Mouse (Mus musculus): ENCODE results near the gene Otop1. TPM values are rescaled to one million over a fixed set of nuclear protein-coding genes. Genes with fewer than 3 reads are reported as not detected.

Gene Otop1
- total RNA-seq, 2 experiments from 2014 or later = 0.36 to 0.78 TPM

DNA sequence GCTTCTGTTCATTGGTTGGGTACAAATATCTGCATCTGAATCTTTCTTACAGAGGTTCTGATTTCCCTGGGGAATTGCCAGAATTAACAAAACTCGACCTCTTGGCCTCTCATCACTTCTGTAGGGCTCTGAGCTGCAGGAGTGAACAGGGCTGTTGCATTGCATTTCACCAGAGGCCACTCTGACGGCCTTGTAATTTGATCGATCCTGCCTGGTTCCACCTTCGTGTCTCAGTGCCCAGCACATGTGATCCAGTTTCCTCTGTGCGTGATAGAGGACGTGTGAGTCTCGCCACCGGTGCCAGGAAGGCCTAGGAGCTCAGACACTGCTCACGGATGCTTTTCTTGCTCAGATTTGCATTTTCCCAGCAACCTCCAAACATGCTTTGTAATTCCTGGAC is 10.0 kb downstream of the Otop1 start:
- no peak for DNase-seq (ENCODE audit: low spot score)
- intact Hi-C loops (cut with DNase I) = no loop called here

GRCm38 (mm10) chr5:38288476-38288875 is 12.7 kb downstream of the Otop1 start:
- intact Hi-C loops (cut with DNase I) = no loop called here
- no peak for DNase-seq (ENCODE audit: low spot score)

DNA sequence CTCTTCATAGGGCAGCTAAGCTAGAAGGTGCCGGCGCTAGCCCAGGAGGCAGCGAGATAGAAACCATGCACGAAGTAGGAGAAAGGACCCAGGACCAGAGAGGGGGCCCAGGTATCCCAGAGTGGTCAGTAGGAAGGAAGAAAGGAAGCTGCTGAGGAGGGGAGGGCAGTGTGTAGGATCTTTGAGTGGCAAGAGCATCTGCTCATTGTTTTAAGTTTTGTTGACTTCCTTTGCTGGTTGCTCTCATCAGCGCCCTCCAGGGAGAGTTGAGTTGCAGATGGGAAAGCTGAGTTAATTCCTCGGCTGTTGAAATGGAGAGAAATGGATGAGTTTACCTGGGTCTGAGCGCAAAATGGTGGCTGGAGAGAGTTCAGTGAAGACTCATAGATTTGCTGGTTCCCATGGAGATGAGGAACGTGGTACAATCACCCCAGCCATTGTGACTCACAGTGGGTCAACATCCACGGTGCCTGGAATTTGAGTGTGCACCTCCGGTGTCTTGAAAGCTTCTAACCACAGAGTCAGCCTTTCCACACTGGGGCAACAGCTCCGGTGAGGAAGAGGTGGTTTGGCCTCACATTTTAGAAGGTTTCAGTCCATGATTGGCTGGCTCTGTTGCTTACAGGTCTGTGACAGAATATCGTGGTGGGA is 26.1 kb downstream of the Otop1 start:
- intact Hi-C loops (cut with DNase I) = no loop called here
- no peak for DNase-seq (ENCODE audit: low spot score)

- intact Hi-C loops (cut with DNase I) = no loop called here
Measured at GRCm38 (mm10) chr5:38302651-38303050, 26.9 kb downstream of the Otop1 start.

GRCm38 (mm10) chr5:38305241-38305640 is 29.5 kb downstream of the Otop1 start:
- DNase-seq (ENCODE audit: low spot score) = no peak
- intact Hi-C loops (cut with DNase I) = loop anchor here (5.0 kb wide), 1 partner anchor 277 kb away; no protein-coding TSS in a partner anchor

More at GRCm38 (mm10) chr5:38302651-38303050, 26.9 kb downstream of the Otop1 start:
- DNase-seq (ENCODE audit: low spot score) = no peak

DNA sequence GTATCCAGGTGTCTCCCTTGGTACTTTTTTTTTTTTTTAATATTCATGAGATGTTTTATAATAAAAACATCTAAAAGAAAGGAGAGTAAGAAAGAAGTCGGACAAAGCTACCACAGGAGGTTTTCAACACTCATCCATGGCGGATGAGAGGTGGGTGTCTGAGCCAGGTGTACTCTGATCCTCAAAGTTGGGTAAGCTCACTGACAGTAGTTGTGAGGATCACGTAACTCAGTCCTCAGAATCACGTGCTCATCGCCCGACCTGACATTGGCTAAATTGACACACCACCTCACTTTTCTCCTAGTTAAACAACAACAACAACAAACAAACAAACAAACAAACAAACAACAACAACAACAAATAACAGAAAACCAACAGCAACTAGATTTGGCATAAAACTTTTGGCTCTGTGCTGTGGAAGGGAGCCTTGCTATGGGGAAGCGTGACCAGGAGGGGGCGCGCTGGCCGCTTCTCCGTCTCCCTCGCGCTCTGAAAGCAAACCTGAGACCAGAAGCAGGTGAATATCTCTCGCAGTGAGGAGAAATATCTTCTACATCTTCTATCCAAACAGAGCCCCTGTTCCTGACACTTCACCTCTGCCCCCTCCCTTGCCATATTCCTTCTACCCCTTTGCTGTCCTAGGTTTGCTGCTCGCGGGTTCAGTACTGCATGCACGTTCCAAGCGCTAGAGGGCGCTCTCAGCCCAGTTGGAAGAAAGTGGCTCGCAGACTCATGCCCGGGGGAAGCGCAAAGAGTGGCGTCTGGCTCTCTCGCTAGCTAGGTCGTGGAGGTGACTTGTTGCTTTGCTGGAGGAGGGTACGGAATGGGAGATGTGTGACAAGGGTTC is 31.7 kb downstream of the Otop1 start:
- intact Hi-C loops (cut with DNase I) = loop anchor here (1.0 to 5.0 kb wide), 4 partner anchors 171 to 323 kb away; no protein-coding TSS in a partner anchor

GRCm38 (mm10) chr5:38308873-38309272 is 33.1 kb downstream of the Otop1 start:
- intact Hi-C loops (cut with DNase I) = loop anchor here (5.0 kb wide), 1 partner anchor 273 kb away; no protein-coding TSS in a partner anchor
- no peak for DNase-seq (ENCODE audit: low spot score)

More for the DNA sequence above, 31.7 kb downstream of the Otop1 start:
- DNase-seq (ENCODE audit: low spot score) = peak; percentile 66

DNA sequence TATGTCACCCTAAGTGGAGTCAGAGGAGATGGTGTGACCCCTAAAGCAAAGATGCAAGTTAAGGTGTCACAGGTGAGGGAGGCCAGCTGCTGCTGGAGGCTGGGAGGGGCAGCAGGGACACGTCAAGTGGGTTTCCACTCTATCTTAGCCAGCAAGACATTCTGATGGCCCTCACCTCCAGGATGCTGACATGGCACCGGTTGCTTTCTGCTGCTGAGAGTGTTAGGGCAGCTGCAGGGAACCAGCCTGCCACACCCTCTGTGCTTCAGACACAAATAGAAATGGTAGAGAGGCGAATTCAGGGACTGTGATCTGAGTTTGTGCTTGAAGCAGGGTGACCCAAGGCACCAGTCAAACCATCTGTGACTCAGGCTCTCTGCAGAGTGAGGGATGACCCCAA is 34.0 kb downstream of the Otop1 start:
- intact Hi-C loops (cut with DNase I) = loop anchor here (5.0 kb wide), 1 partner anchor 273 kb away; no protein-coding TSS in a partner anchor
- DNase-seq (ENCODE audit: low spot score) = no peak

GRCm38 (mm10) chr5:38318966-38319786 is 43.4 kb downstream of the Otop1 start, which contains the start of gene Drd5:
Gene Drd5 (plus strand): TSS chr5:38319367.
- DNase-seq (ENCODE audit: low spot score) = no peak
- intact Hi-C loops (cut with DNase I) = no loop called here

- DNase-seq (ENCODE audit: low spot score) = no peak
- intact Hi-C loops (cut with DNase I) = no loop called here
Measured at GRCm38 (mm10) chr5:38333381-38333780, 57.6 kb downstream of the Otop1 start.

DNA sequence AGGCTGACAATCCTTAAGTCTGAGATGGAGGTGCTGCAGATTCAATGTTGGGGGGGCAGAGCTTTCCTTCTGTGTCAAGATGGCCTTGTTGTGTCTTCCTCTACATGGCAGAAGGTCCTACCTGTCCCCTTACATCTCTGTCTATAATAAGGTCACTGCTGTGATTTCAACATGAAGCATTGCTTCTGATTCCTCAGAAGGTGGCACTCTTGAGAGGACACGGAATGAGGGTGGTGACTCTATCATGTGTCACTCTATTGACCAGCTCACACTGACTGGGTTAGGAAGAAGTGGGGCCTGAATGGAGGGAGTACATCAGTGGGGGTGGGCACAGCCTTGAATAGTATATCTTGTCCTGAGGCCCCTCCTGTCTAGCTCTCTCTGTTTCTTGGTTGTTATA is 58.8 kb downstream of the Otop1 start:
- intact Hi-C loops (cut with DNase I) = no loop called here
- no peak for DNase-seq (ENCODE audit: low spot score)

GRCm38 (mm10) chr5:38343101-38343500 is 67.3 kb downstream of the Otop1 start:
- intact Hi-C loops (cut with DNase I) = no loop called here
- DNase-seq (ENCODE audit: low spot score) = no peak

GRCm38 (mm10) chr5:38346646-38347432 is 71.1 kb downstream of the Otop1 start:
- intact Hi-C loops (cut with DNase I) = no loop called here
- no peak for DNase-seq (ENCODE audit: low spot score)

- intact Hi-C loops (cut with DNase I) = no loop called here
- DNase-seq (ENCODE audit: low spot score) = no peak
Measured at GRCm38 (mm10) chr5:38350351-38350929, 74.7 kb downstream of the Otop1 start.

Other genes starting within 250 kb of the Otop1 start
- gene Stx18, start 237.2 kb upstream of the Otop1 start, total RNA-seq (2021) = 10 to 100 TPM; 15.0 to 16.4 TPM
- gene Nsg1, start 116.1 kb upstream of the Otop1 start, total RNA-seq (2021) = 1 to 10 TPM; 6.3 to 7.7 TPM
- gene Zbtb49, start 55.5 kb upstream of the Otop1 start, total RNA-seq (2021) = 1 to 10 TPM; 3.7 to 4.0 TPM
- gene Lyar, start 55.5 kb upstream of the Otop1 start, total RNA-seq (2021) = 10 to 100 TPM; 14.4 to 15.8 TPM
- gene Tmem128, start 15.8 kb upstream of the Otop1 start, total RNA-seq (2021) = 10 to 100 TPM; 12.5 to 14.3 TPM
- gene Drd5, start 43.4 kb downstream of the Otop1 start, total RNA-seq (2021) = not detected
- gene Slc2a9, start 227.2 kb downstream of the Otop1 start, total RNA-seq (2021) = 1 to 10 TPM; 1.1 to 1.6 TPM